Mouse (Mus musculus) bone marrow, adult 2 months (tissue): ENCODE data around the gene Nrg4. TPM values are rescaled to one million over a fixed set of nuclear protein-coding genes. Genes with fewer than 3 reads are reported as not detected.

ENCODE experiments used
- H3K27ac ChIP-seq: fragments of 200-500 bp; 2 replicates; pipeline ENCODE4 v1.5.1; 2012; ENCODE audit warnings: low read depth, mild to moderate bottlenecking, control low read depth, inconsistent platforms, low read length; ENCODE audit not compliant: control insufficient read depth, poor library complexity, insufficient read depth
- H3K4me1 ChIP-seq: fragments of 200-500 bp; 2 replicates; pipeline ENCODE4 v1.6.1; 2011; ENCODE audit warnings: low read length; ENCODE audit not compliant: control insufficient read depth, insufficient read depth
- H3K4me3 ChIP-seq: fragments of 200-500 bp; replicated peaks from 2 replicates; pipeline ENCODE3; 2011; ENCODE audit warnings: mild to moderate bottlenecking, low read depth, low read length, control low read depth; ENCODE audit not compliant: control insufficient read depth
- CTCF ChIP-seq: fragments of 200-500 bp; IDR thresholded peaks from 2 replicates; pipeline ENCODE4 v1.5.1; 2011; ENCODE audit warnings: low read length, control low read depth; ENCODE audit not compliant: control insufficient read depth, insufficient read depth
- POLR2A ChIP-seq: fragments of 200-500 bp; IDR thresholded peaks from 2 replicates; pipeline ENCODE4 v1.6.1; 2011; ENCODE audit warnings: low read depth, mild to moderate bottlenecking, control low read depth, low read length, borderline replicate concordance; ENCODE audit not compliant: control insufficient read depth
- WGBS: fragments of 180-500 bp; shearing (Covaris S2); methylation state at CpG from one replicate; pipeline ENCODE4 v1.1.7; 2018; 5-methylcytosine and 5-hydroxymethylcytosine counted together
- polyA plus RNA-seq: library from polyadenylated mRNA; stranded (reverse); fragments of >200 nt; gene quantifications from 2 replicates; pipeline ENCODE4 v1.2.4, GENCODE M21; 2011; ENCODE audit warnings: low replicate concordance; ENCODE audit not compliant: missing spikeins, insufficient read depth, insufficient read length

The Nrg4 gene
- polyA plus RNA-seq, 1 experiment, result 1.2 TPM

DNA sequence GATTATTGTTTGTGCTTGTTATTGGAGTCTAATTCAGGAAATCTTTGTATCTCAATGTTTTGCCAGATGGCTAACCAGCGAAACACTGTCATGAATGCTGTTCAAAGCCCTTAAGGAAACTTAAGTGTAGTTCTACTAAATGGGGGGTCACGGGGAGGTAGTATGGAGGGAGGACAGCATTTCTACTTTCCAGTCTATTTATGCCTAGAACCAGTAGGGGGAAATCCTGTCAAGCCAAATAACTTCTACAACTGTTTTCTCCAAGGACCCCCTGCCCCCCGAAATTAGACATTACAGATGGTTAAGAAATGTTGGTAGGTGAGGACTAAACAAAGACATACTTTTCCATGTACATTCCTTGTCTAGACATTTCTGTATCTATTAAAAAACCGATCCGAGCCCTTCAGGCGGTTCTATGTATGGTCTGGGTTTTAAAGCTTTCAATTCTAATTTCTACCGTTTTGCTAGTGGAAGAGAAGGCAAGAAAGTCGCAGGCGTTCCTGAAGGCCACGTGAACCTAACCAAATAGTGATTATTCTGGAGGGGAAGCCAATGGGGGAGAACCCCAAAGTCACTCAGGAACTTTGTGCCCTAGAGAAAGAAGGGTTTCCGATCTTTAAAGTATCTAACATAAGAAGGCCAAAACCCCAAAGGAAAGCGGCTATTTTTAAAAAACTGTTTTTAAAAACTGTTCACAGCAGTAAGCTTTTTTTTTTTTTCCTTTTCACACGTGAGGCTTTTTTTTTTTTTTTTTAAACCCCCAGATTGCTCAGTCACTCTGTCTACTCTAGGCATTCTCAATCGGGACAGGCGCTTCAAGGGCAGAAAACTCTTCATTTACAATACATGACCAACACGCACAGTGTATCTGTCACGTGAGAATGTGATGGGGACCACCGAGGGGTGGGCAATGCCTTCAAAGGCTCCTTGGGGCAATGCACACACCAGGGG, 805 bp downstream of the Nrg4 start:
- no peak overlapping the region for H3K27ac ChIP-seq
- no peak for TF ChIP-seq CTCF
- no peak for TF ChIP-seq POLR2A
- 7% methylated on average over 18 of the region's 18 CpGs for WGBS
- peak overlapping the region; percentile 46 for H3K4me3 ChIP-seq
- H3K4me1 ChIP-seq, result no peaks in the 10 kb centered on the region; the same call in 1 of the 2 replicates

DNA sequence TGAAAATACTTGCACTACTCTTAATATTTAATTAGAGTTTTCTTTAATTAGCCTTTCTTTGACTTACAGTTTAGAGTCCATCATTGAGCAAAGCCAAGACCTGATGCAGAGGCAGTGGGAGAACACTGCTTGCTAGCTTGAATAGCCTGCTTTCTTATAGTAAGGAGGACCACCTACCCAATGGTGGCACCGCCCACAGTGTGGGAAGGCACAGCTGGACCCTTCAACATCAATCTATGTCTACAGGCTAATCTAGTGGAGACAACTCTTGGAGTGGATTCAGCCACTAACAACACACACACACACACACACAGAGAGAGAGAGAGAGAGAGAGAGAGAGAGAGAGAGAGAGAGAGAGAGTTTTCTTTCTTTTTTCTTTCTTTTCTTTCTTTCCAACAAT, 1.6 kb downstream of the Nrg4 start:
- no peak overlapping the region for H3K4me3 ChIP-seq
- H3K27ac ChIP-seq, result no peak overlapping the region
- no peaks in the 10 kb centered on the region; the same call in 1 of the 2 replicates for H3K4me1 ChIP-seq
- TF ChIP-seq POLR2A, result no peak
- TF ChIP-seq CTCF, result no peak
- 87% methylated on average over 1 of the region's 1 CpGs for WGBS

DNA sequence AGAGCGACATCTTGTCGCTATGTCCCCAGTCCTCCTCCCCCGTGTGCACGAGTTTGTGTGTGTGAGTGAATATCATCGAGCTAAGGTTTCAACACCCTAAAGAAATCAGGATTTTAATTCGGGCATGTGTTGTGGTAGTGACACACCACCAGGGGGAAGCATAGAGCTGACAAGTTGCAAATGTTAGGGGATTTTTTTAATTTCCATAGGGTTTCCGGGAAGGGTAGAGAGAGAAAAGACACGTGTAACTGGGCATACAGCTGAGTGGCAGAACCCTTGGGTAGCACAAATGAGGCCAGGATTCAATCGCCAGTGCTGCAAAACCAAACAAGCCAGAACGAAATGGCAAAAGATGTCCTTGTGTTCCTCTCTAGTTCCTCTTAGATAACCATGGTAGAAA, 2.1 kb downstream of the Nrg4 start:
- WGBS, result 49% methylated on average over 10 of the region's 10 CpGs
- Histone ChIP-seq H3K27ac (no peak overlapping the region), H3K4me3 (no peak overlapping the region), H3K4me1 (no peaks in the 10 kb centered on the region; the same call in 1 of the 2 replicates)
- TF ChIP-seq CTCF, result no peak
- TF ChIP-seq POLR2A, result no peak

DNA sequence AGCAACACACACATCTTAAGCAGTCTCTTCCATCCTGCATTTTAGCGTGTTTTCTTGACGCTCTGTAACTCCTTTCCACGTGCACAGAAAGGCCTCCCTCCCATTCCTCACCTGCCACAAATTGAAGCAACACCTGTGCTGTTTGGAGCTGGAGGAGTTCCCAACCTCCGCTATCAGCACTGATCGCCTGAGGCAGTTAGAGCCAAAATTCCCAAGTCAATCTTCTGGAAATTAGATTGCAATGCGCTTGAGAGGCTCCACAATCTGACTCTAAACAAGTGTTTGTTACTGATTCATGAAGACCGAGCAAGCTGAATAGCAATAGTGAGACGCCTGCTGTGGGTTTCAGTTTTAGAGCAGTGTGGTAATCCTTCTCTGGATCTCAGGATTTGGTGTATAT, 2.6 kb downstream of the Nrg4 start:
- no peak overlapping the region for H3K27ac ChIP-seq
- no peaks in the 10 kb centered on the region; the same call in 1 of the 2 replicates for H3K4me1 ChIP-seq
- TF ChIP-seq POLR2A, result no peak
- no peak for TF ChIP-seq CTCF
- 60% methylated on average over 8 of the region's 8 CpGs for WGBS
- H3K4me3 ChIP-seq, result no peak overlapping the region

DNA sequence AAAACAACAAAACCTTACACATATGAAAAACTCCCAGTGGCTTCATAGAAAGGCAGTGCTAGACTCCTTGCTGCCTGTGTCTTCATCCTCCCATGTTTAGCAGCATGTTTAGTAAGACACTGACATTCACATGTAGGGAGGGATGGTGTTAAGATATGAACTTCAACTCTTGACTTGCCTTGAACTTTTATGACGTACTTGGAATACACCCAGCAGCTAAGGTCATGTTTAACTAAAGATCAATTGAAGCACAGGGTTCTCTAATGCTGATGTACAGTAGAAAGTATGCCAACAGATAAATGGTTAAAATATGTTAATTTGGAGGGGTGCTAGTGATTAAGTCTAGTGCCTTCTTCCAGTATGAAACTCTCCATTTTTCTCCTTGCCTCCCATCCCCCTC, 4.0 kb downstream of the Nrg4 start:
- Histone ChIP-seq H3K4me3 (no peak overlapping the region), H3K27ac (no peak overlapping the region), H3K4me1 (no peaks in the 10 kb centered on the region; the same call in 1 of the 2 replicates)
- TF ChIP-seq POLR2A (no peak), CTCF (no peak)
- 78% methylated on average over 1 of the region's 1 CpGs for WGBS

DNA sequence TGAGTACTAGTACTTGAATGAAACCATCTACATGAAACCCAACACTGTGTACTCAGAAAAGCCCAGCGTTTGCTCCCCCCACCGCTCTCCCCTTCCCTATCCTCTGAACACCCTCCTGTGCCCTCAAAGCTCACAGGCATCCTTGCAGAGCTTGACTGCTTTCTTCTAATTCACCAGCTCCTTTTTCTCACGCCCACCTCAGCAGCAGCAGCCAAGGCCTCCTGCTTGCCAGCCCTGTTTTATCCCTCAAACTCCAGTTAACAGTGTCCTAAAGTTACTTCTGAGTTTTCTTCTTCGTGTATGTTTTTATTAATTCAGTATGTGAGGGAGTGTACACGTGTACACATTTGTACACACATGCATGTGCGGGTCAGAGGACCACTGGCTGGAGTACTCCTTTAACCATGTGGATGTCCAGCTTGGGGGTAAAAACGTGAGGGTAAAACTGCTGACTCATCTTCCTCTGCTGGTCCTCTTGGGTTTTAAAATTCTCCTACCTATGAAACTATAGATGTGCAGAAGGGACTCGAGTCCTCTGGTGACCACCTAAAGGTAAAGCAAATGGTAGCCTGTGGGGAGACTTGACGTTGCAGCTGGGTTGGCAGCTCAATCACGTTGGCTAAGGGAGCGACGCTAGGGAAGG, 12.9 kb downstream of the Nrg4 start:
- TF ChIP-seq POLR2A, result no peak
- TF ChIP-seq CTCF, result no peak

DNA sequence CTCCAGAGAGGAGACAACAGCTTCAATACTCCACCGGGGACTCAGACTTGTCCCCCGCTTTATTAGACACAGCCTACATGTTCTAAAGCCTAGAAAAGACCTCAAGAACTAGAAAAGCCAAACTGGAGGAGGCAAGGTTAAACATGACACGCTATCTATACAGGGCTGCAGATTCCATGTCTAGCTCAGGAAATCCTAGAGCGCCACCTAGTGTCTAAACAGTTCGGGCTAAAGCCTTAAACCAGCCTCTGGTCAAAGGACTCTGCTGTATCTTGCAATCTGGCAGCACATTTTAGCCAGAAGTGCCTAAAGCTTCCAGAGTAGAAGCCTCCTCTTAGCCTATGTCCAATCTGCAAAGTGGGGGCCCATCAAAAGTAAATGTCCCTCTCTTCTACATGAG, 15.1 kb downstream of the Nrg4 start:
- 8% methylated on average over 5 of the region's 5 CpGs for WGBS
- Histone ChIP-seq H3K27ac (no peak overlapping the region), H3K4me3 (no peak overlapping the region), H3K4me1 (peaks cover 2% of the 10 kb centered on the region; the same call in 1 of the 2 replicates)
- TF ChIP-seq CTCF, result peak; percentile 66
- no peak for TF ChIP-seq POLR2A

More for the DNA sequence above, 12.9 kb downstream of the Nrg4 start:
- Histone ChIP-seq H3K4me3 (no peak overlapping the region), H3K27ac (no peak overlapping the region), H3K4me1 (peaks cover 2% of the 10 kb centered on the region; the same call in 1 of the 2 replicates)
- 63% methylated on average over 12 of the region's 12 CpGs for WGBS

DNA sequence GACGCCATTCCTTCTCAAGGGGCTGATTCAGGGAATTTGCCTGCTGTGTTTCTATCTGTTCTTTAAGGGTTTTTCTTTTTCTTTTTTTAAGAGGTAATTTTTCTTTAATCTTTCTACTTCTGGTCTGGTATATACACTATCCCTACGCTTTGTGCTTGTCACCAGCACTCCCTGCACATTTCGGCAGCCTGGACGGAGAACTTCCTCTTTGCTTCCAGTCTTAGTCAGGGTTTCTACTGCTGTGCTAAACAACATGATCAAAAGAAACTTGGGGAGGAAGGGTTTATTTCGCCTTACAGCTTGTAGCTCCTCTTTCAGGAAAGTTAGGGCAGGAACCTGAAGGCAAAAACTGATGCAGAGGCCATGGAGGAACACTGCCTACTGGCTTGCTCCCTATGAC, 18.2 kb downstream of the Nrg4 start:
- Histone ChIP-seq H3K4me1 (peaks cover 2% of the 10 kb centered on the region; the same call in 1 of the 2 replicates), H3K4me3 (no peak overlapping the region), H3K27ac (no peak overlapping the region)
- no peak for TF ChIP-seq CTCF
- TF ChIP-seq POLR2A, result no peak
- 25% methylated on average over 5 of the region's 5 CpGs for WGBS
